Mouse (Mus musculus): ENCODE data around the gene Cntn4.
A peak's percentile ranks its signal among the peaks of the same experiment; 100 is the strongest.

The Cntn4 gene

GRCm38 (mm10) chr6:106643026-106643425, 965.6 kb downstream of the Cntn4 start:
- no peak for DNase-seq (ENCODE audit: low read depth, low spot score)

DNA sequence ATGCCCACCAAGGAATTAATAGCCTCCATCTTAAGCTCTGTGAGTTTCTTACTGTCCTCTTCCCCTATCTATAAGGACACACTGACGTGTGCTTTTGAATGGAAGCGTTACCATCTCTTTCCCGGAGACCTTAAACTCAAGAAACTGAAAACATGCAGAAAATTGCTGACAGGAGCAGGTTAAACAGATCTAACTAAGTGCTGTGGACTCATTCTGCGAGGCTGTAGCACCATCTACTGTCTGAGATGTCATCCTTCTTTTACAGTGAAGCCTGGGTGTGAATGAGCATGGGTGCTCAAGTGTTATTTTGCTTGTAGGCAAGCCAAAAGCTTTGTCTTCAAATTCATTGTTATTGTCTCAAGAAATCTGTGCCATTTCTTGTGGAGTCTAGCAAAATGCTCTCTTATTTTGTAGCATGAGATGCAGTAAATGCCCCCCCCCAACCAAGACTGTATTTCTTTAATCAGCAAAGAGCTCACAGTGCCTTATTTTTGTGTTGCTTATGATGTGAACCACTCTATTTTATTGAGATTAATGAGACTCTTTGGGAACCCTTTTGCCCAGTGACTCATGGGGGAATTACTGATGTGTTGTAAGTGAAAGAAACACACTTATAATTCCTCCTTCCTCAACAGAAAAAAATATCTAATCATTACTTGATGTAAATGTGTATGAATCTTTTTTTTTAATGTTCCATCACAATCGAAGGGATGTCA, 968.2 kb downstream of the Cntn4 start:
- peak; percentile 78 for DNase-seq (ENCODE audit: low read depth, low spot score)

GRCm38 (mm10) chr6:106646945-106647344, 969.5 kb downstream of the Cntn4 start:
- peak; percentile 92 for DNase-seq (ENCODE audit: low read depth, low spot score)

DNA sequence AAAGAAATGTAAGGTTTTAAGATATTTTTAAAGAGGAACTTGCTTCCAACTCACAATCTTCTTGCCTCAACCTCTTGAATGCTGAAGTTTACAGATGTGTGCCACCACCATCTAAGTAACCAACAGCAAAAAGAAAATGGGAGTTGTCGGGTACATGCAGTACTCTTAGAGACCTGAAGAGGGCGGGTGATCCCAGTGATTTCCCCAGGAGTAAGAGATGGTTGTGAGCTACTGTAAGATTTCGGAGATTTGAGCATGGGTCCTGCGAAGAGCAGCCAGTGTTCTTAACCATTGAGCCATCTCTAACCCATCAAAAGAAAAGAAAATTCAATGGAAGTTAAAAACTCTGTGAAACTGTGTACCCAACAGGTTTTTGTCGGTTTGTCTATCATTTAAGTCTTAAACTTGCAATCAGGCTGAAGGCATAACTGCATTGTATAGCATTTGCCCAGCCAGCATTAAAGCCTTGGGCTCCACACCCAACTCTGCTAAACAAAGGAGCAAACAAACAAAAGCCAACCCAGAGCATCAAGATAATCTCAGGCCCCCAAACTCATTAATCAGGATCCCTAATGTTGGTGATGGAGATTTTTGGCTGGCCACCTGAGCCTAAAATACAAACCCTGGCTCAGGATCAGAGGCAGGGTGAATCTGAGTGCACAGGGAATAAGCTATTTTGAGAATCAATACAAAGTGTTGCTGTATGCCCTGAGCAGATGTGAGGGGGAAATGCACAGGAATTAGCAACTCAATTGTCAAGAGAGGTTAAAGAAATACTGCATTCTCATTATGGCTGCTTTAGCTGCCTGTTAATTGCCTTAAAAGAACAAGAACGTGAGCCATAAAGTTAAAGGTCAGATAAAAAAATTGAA, 986.6 kb downstream of the Cntn4 start:
- DNase-seq (ENCODE audit: low read depth, low spot score) = peak; percentile 76

DNA sequence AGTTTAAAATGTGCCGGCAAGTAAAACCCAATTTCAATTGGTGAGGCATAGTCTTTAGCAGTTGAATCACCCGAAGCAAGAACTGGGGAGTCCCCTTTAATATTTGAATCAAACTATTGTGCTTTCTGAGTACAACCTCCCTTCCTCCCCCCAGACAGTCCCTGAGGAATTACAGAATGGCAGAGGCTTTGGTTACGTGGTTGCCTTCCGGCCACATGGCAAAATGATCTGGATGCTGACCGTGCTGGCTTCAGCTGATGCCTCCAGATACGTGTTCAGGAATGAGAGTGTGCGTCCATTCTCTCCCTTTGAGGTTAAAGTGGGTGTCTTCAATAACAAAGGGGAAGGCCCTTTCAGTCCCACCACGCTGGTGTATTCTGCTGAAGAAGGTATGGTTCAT, 998.1 kb downstream of the Cntn4 start:
- no peak for DNase-seq (ENCODE audit: low read depth, low spot score)

- no peak for DNase-seq (ENCODE audit: low read depth, low spot score)
Measured at GRCm38 (mm10) chr6:106701931-106702330, 1024.5 kb downstream of the Cntn4 start.

DNA sequence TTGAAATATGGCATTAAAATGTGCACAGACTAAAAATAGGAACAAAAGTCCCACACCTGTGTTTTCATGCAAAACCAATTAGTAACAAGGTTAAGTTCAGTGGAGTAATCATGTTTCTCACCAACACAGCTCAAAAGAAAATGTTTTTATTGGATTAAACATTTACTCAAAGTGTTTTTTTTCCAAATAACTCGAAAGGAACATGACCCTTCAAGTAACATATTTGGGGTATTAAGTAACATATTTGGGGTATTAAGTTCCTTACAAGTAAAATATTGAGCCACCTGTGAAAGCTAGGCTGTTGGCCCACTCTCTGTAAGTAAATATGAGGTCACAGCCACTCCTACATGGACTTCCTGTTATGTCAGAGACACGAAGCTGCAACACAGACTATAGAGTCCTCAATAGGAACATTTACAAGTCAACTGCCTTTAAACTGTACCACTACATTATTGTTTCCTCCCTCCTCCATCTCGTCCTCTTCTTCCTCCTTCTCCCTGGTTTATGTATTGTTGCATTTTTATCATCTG, 1028.1 kb downstream of the Cntn4 start:
- no peak for DNase-seq (ENCODE audit: low read depth, low spot score)

DNA sequence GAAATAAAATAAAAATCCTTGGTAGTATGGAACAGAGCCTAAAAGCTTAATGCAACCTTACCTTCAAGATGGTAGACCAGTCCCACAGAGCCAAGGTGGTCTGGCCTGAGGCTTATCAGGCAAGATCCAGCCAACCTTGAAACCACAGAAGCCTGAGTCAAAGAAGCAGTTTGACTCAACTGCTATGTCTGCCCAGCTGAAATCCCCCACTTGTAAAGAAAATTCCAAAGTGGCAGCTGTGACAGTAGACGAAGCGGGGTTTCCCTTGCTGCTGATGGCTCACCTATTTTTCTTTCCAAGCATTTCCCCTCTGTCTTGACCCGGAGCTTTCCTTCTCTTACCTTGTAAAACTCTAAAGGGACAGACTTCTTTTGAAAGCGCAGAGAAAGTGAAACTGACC, 1048.2 kb downstream of the Cntn4 start:
- DNase-seq (ENCODE audit: low read depth, low spot score) = no peak

GRCm38 (mm10) chr6:106726078-106726477, 1048.6 kb downstream of the Cntn4 start:
- no peak for DNase-seq (ENCODE audit: low read depth, low spot score)

DNA sequence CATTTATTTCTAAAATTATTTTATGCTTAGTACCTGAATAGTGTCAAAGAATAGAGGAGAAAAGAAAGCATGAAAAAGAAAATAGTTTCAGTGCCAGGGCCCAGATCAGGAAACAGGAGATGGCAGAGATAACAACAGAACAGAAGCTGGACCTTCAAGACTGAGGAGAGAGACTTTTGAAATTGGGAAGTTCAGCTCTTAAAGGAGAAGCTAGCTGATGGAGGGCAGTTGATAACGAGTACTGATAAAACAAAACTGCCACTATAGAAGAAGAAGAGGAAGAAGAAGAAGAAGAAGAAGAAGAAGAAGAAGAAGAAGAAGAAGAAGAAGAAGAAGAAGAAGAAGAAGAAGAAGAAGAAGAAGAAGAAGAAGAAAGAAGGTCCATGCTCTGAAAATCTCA, 1050.2 kb downstream of the Cntn4 start:
- DNase-seq (ENCODE audit: low read depth, low spot score) = no peak

DNA sequence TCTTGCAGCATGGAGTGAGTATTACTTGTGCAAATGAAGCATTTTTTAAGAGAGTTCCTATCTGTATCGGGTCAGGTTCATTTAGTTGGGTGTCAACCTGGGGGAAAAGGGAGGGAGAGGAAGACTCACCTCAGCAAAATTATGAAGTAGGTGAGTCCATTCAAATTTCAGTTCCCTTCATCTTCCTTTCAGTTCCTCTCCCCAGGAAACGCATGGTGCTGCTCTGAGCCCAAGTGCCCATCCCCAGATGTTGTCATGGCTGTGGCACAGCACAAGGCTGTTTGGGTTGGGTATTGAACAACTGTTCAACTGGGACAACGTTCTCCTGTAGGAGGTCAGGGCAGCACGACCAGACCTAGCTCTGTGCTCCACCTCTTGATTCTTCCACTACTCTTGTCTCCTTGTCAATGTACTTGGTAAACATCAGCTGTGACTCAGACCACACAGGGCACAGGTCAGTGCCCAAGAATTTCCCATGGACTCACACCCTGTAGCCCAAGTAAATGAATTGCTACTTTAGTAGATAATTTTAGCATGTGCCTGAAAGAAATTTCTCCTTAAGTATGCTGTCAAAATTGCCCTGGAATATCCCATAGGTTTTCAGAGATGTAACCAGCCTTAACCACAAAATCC, 1052.3 kb downstream of the Cntn4 start:
- no peak for DNase-seq (ENCODE audit: low read depth, low spot score)

- DNase-seq (ENCODE audit: low read depth, low spot score) = no peak
Measured at GRCm38 (mm10) chr6:106732563-106732962, 1055.1 kb downstream of the Cntn4 start.

DNA sequence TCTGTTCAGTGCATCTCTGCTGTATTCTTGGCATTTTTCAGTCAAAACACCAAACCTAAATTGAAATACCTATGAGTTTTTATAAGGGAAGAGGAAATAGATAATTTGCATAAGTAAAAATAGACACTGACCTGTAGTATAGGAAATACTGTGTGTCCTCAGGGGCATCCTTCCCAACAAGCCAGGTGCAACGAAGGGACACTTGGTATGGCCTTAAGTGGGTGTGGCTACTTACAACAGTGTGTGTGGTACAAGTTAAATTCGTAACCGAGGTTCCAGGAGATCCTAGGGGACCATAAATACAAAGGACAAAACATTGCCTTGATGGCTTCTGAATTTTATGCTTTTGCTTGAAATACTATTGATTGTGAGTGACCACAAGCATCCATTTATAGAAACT, 1060.8 kb downstream of the Cntn4 start:
- no peak for DNase-seq (ENCODE audit: low read depth, low spot score)

- no peak for DNase-seq (ENCODE audit: low read depth, low spot score)
Measured at GRCm38 (mm10) chr6:106740244-106740825, 1062.9 kb downstream of the Cntn4 start.

- no peak for DNase-seq (ENCODE audit: low read depth, low spot score)
Measured at GRCm38 (mm10) chr6:106743556-106744233, 1066.2 kb downstream of the Cntn4 start.

DNA sequence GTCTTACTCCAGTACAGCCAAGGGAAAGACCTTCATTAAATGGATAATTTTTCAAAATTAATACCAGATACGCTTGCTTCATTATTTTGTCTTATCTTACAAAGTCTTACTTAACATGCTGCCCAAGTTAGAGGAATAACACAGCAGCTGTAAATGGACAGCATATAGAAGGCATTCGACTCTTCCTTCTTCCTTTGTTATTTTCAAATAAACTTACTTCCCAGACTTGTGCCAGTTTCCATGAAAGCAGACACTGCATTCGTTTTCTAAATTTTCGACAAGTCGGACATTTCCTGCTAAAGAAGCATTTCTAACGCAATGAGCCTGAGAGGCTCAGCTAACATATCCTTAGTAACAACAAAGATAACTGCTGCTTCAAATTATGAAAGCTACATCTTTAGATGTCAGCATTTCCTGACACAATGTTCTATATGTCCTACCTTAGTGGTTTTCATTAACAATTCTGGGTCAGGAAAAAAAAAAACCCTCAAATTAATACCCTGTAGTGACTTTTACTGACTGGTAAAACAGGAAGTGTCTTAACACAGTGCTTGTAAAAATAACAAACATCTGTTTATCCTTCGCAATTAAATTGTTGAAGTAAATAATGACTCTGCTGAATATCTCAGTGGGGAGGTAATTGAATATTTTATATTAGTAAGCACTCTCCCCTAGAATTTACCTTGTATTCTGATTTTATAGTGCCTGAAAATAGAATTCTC, 1068.4 kb downstream of the Cntn4 start:
- no peak for DNase-seq (ENCODE audit: low read depth, low spot score)

DNA sequence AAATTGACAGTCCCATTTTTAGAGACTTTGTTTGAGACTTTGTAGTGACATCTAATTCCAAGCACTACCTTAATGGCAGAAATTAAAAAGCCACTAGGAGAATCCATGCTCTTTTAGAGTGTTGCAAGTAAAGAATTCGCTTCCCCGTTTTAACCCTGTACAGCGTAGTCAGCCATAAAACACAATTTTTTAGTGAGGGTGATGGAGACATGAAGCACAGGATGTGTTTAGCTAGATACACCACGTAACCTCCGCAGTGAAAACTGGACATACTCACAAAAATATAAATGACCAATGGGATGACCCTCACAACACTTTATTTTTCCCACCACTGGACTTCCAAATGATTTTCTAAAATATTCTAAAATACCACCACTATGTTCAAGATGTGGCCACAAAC, 1069.8 kb downstream of the Cntn4 start:
- no peak for DNase-seq (ENCODE audit: low read depth, low spot score)

DNA sequence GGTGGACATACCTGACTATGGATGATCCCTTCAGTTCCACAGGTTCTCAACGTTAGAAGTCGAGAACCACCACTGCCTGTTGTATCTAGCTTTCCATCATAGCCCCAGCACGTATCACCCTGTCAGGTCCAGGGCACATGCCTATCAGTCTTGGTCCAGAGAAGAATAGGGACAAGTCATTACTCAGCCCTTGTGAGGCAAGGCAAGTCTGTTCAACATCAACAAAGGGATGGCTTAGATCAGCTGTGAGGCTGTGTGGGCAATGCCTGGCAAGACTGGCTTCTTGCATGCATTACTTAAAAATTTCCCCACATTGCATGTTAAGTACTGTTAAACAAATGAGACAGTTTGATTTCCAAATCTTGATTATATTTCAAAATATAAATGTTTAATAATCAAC, 1070.3 kb downstream of the Cntn4 start:
- no peak for DNase-seq (ENCODE audit: low read depth, low spot score)
